Mouse (Mus musculus) heart, postnatal 0 days (tissue): ENCODE measurements around the gene Mindy4.

Source experiments
- CTCF ChIP-seq: IDR thresholded peaks from 2 replicates; pipeline ENCODE4 v1.5.1; 2016; ENCODE audit warnings: antibody characterized with exemption, control low read depth, low read depth
- EP300 ChIP-seq: IDR thresholded peaks from 2 replicates; pipeline ENCODE4 v1.6.1; 2016; ENCODE audit warnings: antibody characterized with exemption, low read depth

DNA sequence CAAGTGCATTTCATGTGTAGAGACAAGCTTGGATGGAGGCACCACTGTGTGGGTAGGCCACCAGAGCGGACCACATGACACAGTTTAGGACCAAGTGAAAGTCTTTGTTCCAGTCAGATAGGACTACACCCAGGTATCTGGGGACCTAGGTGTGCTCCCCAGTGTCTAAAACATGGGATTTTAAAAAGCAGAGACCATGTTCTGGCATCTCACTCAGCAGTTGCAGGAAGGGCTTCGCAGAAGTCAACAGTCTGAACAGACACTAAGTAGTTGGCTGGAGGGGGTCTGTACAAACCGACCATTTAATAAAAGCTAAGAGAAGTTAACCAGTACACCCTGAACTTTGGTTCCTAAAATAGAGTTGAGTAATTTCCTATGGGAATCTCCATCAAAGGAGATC lies 10.0 kb upstream of the Mindy4 start:
- no peak for TF ChIP-seq CTCF
- TF ChIP-seq EP300: no peak
